Mouse (Mus musculus) thymus, postnatal 0 days (tissue): Measurements from ENCODE around the gene Fam161b. TPM values are rescaled to one million over a fixed set of nuclear protein-coding genes. Genes with fewer than 3 reads are reported as not detected.

Source experiments
- DNase-seq: peaks from one replicate; pipeline ENCODE4 v3.0.0-alpha.2; 2015; ENCODE audit warnings: low spot score
- polyA plus RNA-seq: library from polyadenylated mRNA; unstranded; fragments of >200 nt; fragmentation: Nextera tagmentation; extraction: Ambion mirVana; gene quantifications from 2 replicates; pipeline ENCODE4 v1.2.1, GENCODE M21; 2015

The Fam161b gene
- polyA plus RNA-seq, result 1.1 and 1.2 TPM in 2 replicates

DNA sequence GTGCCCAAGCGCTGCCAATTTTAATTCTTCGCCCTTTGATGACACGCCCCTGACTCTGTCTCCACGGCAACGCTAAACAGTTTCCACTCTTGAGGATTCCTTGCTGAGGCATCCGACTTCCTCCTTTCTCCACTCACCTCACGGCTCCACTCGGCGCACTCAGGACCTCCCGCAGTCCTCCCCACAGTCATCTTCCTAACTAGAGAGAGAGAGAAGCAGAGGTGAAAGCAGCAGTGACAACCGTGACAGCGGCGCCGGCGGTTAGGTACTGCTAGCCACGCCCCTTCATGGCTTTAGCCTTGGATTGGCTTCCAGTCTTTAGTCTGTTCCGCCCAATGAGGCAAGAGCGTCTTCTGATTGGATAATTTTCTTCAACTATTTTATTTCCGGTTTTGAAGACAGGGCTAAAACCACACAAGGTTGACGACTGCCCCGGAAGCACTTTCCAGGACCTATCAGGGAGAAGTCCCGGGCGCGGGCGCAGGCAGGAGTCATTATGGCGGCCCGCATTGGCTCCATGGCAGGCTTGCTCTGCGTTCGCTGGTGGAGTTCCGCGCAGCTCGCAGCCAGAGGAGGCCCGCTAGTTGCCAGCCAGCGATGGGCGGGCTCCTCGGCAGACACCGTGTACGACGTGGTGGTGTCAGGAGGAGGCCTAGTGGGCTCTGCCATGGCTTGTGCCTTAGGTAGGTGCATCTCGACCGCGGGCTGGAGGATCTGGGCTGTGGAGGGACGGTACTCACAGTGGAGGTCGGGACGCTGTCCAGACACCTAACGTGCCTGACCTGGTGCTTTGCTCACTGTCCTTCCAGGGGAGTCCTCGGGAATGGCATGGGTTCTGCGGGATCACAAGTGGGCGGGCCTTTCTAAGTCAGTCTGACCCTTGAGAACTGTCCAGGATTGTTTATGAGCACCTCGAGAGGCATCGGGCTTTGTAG lies at the start of gene Fam161b, which contains the start of gene Coq6:
Gene Fam161b, minus strand, starts transcription at position 279 of the 935 bp plus-strand sequence.
Gene Coq6, plus strand, starts transcription at position 103 of the 935 bp plus-strand sequence.
- DNase-seq, result peak; percentile 98

DNA sequence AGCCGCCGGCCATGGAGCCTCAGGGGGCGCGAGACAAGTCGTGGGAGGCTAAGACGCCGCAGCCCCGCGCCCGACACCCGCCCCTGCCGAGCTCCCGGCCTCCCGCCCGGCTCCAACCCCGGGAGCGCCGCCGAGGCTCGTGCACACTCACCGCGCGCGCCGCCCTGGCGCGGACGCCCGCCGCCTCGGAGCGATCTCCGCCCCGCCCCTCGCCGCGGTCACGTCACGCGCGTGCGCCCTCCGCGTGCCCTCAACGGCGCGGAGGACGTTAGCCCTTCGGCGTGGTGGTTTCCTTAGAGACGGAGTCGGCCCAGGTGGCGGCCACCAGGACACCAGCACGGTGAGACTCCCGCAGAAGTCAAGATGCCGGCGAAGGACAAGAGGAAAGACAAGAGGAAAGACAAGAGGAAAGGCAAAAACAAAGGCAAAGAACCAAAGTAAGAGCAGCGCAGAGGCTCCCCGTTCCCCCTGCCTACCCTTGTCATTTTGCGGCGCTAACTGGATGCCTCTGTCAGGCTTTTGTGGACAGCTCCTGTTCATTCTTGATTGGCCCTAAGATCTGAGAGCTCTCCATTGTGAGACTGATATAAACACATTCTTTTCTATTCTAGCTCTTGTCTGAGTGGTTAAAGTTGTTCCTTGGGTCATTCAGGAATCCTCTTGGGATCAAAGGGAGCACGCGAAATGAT lies 47.3 kb upstream of the Fam161b start, which contains the start of the genes Entpd5 and Bbof1:
Gene Entpd5, minus strand, starts transcription at position 211 of the 689 bp plus-strand sequence.
Gene Bbof1, plus strand, starts transcription at position 253 of the 689 bp plus-strand sequence.
- peak; percentile 91 for DNase-seq

GRCm38 (mm10) chr12:84407874-84408818 lies 46.5 kb upstream of the Fam161b start:
- DNase-seq, result peak; percentile 86

GRCm38 (mm10) chr12:84407259-84407658 lies 45.6 kb upstream of the Fam161b start:
- DNase-seq, result no peak

DNA sequence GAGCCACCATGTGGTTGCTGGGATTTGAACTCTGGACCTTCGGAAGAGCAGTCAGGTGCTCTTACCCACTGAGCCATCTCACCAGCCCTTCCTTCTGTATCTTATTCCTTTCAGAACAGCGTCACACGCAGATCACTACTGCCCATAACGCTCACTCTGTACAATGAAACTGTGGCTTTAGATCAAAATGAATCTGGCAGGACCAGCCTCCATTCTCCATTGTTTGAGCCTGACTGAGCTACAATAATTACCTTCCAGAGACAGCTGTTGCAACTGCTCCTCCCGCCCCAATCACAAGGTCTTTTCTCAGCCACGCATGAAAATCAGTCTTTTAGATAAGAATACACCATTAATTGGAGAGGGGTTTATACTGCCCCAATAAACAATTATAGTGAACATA lies 42.9 kb upstream of the Fam161b start:
- DNase-seq, result no peak

- DNase-seq, result no peak
These were observed 41.3 kb upstream of the Fam161b start for GRCm38 (mm10) chr12:84402923-84403322.

GRCm38 (mm10) chr12:84400653-84401052 lies 39.0 kb upstream of the Fam161b start:
- no peak for DNase-seq

GRCm38 (mm10) chr12:84400068-84400467 lies 38.4 kb upstream of the Fam161b start:
- no peak for DNase-seq

DNA sequence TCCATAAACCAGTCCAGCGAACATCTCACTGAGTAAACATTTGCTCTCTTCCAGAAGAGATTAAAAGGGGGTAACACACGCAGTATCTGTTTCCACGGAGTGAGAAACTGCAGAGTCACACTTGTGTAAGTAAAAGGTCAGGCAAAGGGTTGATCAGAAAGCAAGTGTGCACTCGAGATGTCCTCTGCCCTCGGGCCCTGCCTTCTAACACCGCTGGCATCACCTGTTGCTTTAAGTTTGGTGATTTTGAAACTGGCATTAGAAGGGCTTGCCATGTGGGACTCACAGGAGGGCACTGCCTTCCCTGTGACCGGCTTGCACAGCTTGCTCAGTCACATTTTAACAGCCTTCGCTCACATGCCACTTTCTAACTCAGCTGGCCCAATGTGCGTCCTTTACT lies 38.0 kb upstream of the Fam161b start:
- no peak for DNase-seq

DNA sequence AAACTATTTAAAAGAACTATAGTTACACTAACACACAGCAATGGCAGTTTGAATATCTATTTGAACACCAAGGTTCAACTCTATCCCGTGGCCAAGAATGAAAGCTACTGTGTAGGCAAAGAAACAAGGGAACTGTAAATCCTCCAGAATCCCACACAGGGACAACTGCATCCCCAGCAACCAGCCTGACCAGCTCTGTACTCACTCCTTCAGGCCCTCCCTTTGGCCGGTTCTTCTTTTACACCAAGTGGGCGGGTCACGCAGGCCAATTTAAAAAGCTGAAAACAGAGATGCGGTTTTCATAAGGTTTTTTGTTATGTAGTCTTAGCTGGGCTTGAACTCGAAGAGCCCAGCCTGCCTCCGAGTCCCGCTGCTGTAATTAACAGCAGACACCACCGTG lies 37.5 kb upstream of the Fam161b start:
- no peak for DNase-seq

GRCm38 (mm10) chr12:84398629-84399028 lies 37.0 kb upstream of the Fam161b start:
- DNase-seq, result no peak

DNA sequence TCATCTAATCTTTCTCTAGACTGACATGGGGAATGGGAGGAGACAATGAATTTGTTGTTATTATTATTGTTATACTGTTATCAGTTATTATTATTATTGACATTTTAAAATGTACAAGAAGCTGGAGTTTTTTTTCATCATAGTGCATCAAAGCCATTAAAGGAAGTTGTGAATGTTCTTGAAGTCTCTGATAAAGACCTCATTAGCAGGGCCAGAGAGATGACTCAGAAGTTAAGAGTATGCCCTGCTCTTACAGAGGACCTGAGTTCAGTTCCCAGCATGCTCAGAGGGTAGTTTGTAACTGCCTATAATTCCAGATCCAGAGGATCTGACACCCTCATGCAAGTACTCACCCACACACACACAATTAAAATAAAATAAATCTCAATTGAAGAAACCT lies 36.1 kb upstream of the Fam161b start:
- no peak for DNase-seq

DNA sequence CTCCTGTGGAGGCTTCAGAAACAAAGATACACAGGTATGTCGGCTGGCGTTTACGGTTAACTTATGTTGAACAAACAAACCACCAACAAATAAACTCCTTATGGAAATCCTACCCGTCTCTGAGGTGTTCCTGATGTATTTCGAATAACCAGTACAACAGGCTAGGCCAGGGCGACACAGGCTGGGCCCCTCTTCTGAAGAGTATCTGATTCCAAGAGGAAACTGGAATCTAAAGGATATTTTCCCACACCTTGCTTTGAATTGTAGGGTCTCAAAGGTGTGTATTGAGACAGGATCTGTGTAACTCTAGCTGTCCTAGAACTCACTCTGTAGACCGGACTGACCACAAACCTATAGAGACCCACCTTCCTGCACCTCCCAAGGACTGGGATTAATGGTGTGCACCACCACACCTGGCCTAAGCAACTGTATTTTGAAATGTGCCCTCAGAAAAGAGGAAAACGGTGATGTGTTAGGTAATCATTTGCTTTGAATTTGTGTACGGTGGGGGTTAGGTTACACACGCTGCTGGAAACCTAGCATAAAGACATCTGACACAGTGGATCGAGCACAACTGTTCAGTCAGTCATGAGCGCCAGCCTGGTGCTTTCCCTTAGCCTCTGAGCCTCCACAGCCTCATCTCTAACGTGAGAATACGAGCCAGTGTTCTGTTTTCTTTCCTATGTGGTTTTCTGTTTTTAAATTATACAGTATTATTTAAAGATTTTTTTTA lies 35.5 kb upstream of the Fam161b start:
- no peak for DNase-seq

- DNase-seq, result no peak
These were observed 32.2 kb upstream of the Fam161b start for GRCm38 (mm10) chr12:84393847-84394246.

DNA sequence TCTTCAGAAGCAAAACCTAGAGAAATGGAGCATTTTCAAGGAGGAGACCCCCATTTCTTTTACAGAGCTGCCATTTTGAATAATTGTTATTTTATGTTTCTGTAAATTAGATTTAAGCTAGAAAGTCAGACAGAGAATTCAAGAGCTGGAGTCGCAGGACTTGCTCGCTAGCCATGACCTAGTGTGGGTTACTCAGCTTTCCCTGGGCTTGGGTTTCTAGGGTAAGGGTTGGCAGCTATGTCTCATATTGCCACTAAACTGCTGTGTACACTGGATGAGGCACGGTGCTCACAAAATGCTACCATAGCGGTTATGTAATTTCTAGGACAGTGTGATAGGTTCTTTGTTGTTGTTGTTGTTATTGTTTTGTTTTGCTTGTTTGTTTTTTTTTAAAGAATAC lies 31.0 kb upstream of the Fam161b start:
- DNase-seq, result no peak

GRCm38 (mm10) chr12:84390336-84390735 lies 28.7 kb upstream of the Fam161b start:
- no peak for DNase-seq

GRCm38 (mm10) chr12:84388774-84389400 lies 27.3 kb upstream of the Fam161b start:
- DNase-seq, result peak; percentile 53

DNA sequence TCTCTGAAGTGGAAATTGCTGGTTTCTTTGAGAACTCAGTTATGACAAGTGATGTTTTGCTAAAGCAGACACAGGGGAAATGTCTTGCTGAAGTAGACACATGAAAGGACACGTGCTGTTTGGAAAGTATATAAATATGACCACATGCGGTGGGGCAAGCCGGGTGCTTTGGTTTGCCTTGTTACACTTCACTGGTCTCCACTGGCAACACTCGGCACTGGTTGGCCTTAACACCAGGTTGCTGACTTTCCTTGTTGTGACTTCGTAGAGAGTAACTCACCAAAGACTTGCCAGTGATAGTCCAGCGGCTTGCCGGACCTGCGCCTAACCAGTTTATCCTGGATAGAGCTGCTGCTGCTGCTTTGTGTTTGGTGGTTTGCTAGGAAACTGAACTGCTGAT lies 26.5 kb upstream of the Fam161b start:
- DNase-seq, result no peak

- DNase-seq, result no peak
These were observed 23.8 kb upstream of the Fam161b start for GRCm38 (mm10) chr12:84385408-84385807.

- DNase-seq, result no peak
These were observed 23.0 kb upstream of the Fam161b start for GRCm38 (mm10) chr12:84384644-84385081.
